Mouse (Mus musculus) cortical plate, adult 2 months (tissue): Measurements from ENCODE around the gene Arsa.

ENCODE experiments used
- CTCF ChIP-seq: fragments of 200-500 bp; IDR thresholded peaks from 2 replicates; pipeline ENCODE4 v1.5.1; 2011; ENCODE audit warnings: mild to moderate bottlenecking, control low read depth, low read length; ENCODE audit not compliant: insufficient read depth; ENCODE audit errors: extremely low read depth
- POLR2A ChIP-seq: fragments of 200-500 bp; IDR thresholded peaks from 2 replicates; pipeline ENCODE4 v1.6.1; 2011; ENCODE audit warnings: mild to moderate bottlenecking, low read length, control low read depth; ENCODE audit not compliant: insufficient read depth; ENCODE audit errors: extremely low read depth

DNA sequence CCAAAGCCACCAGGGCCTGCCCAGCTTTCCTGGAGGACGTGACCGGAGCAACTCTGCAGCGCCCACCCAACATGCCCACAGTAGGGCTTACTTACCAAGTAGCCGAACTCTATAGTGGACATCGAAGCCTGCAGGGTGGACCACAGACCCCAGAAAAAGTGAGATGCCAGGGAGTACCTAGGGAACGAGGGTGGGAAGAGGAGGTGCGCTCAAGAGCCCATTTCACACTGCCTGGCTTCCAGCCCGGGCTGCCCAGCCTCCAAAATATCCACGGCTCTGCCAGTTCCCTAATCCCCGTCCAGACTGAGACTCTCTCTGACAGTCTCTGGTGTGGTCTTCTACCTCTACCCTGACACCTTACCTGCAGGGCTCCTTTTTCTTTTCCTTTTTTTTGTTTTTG lies 50.5 kb downstream of the Arsa start:
- TF ChIP-seq CTCF = no peak
- no peak for TF ChIP-seq POLR2A
